Mouse (Mus musculus) myocyte (in vitro differentiated cells): Measurements from ENCODE around the gene Pnkp. TPM values are rescaled to one million over a fixed set of nuclear protein-coding genes. Genes with fewer than 3 reads are reported as not detected.

Experiments used
- H3K27me3 ChIP-seq: one replicate; pipeline ENCODE4 v1.6.1; 2011; ENCODE audit not compliant: control insufficient read depth, insufficient read depth, insufficient read length
- H3K36me3 ChIP-seq: one replicate; pipeline ENCODE4 v1.6.1; 2011; ENCODE audit not compliant: control insufficient read depth, insufficient read depth
- H3K4me2 ChIP-seq: one replicate; pipeline ENCODE4 v1.6.1; 2011; ENCODE audit warnings: low read depth, control low read depth
- H3K4me3 ChIP-seq: one replicate; pipeline ENCODE4 v1.5.1; 2011; ENCODE audit warnings: mild to moderate bottlenecking, control low read depth, moderate library complexity
- H3K79me2 ChIP-seq: one replicate; pipeline ENCODE4 v1.6.1; 2011; ENCODE audit not compliant: control insufficient read depth, insufficient read depth
- H3ac ChIP-seq: one replicate; pipeline ENCODE4 v1.6.1; 2011; ENCODE audit not compliant: control insufficient read depth, insufficient read length
- CEBPB ChIP-seq: IDR thresholded peaks from 2 replicates; pipeline ENCODE4 v1.6.1; 2011; ENCODE audit warnings: mild to moderate bottlenecking, moderate library complexity; ENCODE audit not compliant: poor library complexity, insufficient read depth, severe bottlenecking
- E2F4 ChIP-seq: IDR thresholded peaks from one replicate; pipeline ENCODE4 v1.6.1; 2011; ENCODE audit warnings: mild to moderate bottlenecking, control low read depth, moderate library complexity; ENCODE audit not compliant: insufficient read depth
- MAX ChIP-seq: IDR thresholded peaks from one replicate; pipeline ENCODE4 v1.6.1; 2011; ENCODE audit warnings: low read depth, mild to moderate bottlenecking, control low read depth
- MYOD1 ChIP-seq, 3 experiments: IDR thresholded peaks; one replicate each; pipeline ENCODE4 v1.6.1; 2011; ENCODE audit warnings: control low read depth in 2 of 3, low read depth in 2 of 3, mild to moderate bottlenecking in 2 of 3, moderate library complexity in 1 of 3; ENCODE audit not compliant: insufficient read length in 2 of 3, control insufficient read depth in 1 of 3
- MYOG ChIP-seq, 3 experiments: IDR thresholded peaks; one replicate each; pipeline ENCODE4 v1.6.1; 2011; ENCODE audit warnings: control low read depth in 2 of 3, low read depth in 2 of 3, mild to moderate bottlenecking in 2 of 3; ENCODE audit not compliant: insufficient read length in 2 of 3, control insufficient read depth in 1 of 3, insufficient read depth in 1 of 3
- POLR2A ChIP-seq: IDR thresholded peaks from one replicate; pipeline ENCODE4 v1.6.1; 2011; ENCODE audit warnings: low read depth, mild to moderate bottlenecking, control low read depth, moderate library complexity; ENCODE audit not compliant: insufficient read length
- POLR2AphosphoS2 ChIP-seq: IDR thresholded peaks from one replicate; pipeline ENCODE4 v1.6.1; 2011; ENCODE audit warnings: low read depth, control low read depth; ENCODE audit not compliant: insufficient read length
- REST ChIP-seq: IDR thresholded peaks from one replicate; pipeline ENCODE4 v1.6.1; 2011; ENCODE audit warnings: mild to moderate bottlenecking, control low read depth, moderate library complexity; ENCODE audit not compliant: insufficient read depth, insufficient read length
- SRF ChIP-seq: IDR thresholded peaks from one replicate; pipeline ENCODE4 v1.6.1; 2011; ENCODE audit warnings: low read depth; ENCODE audit not compliant: control insufficient read depth, insufficient read length
- TCF12 ChIP-seq: IDR thresholded peaks from one replicate; pipeline ENCODE4 v1.6.1; 2011; ENCODE audit warnings: mild to moderate bottlenecking, control low read depth; ENCODE audit not compliant: poor library complexity, insufficient read depth, severe bottlenecking
- TCF3 ChIP-seq: IDR thresholded peaks from one replicate; pipeline ENCODE4 v1.6.1; 2011; ENCODE audit warnings: low read depth, control low read depth; ENCODE audit not compliant: insufficient read length
- USF1 ChIP-seq: IDR thresholded peaks from one replicate; pipeline ENCODE4 v1.6.1; 2011; ENCODE audit warnings: low read depth, mild to moderate bottlenecking, control low read depth, moderate library complexity
- polyA plus RNA-seq: library from polyadenylated mRNA; unstranded; fragments of >200 nt; fragmentation: generic; extraction: Trizol; gene quantifications from one replicate; pipeline ENCODE4 v1.2.1, GENCODE M21; 2012; ENCODE audit warnings: missing spikeins

Pnkp gene
- polyA plus RNA-seq, 1 experiment, result 47.9 TPM

DNA sequence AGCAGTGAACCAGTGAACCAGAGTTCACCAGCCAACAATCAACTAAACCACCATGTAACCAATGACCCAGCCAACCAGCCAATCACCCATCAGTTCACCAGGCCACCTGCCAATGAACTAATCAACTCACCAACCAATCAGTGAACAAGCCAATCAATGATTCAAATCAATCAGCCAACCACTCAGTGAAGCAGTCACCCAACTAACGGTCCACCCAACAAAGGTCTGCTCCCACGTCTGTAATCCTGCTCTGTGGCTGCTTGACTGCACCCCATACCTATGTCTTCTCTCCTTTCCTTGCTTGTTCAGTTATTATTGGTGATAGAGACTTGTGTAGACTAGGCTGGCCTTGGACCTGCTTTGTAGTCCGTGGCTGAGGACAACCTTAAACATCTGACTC lies 43.0 kb upstream of the Pnkp start:
- peak; percentile 62 for TF ChIP-seq POLR2AphosphoS2
- peak; percentile 39 for TF ChIP-seq POLR2A
- TF ChIP-seq TCF3, result no peak
- Histone ChIP-seq H3K27me3 (no peaks in the 10 kb centered on the region), H3K4me3 (peak overlapping the region; percentile 94), H3K79me2 (peaks cover 49% of the 10 kb centered on the region), H3ac (no peak overlapping the region), H3K36me3 (peaks cover 39% of the 10 kb centered on the region), H3K4me2 (peak overlapping the region; percentile 86)

DNA sequence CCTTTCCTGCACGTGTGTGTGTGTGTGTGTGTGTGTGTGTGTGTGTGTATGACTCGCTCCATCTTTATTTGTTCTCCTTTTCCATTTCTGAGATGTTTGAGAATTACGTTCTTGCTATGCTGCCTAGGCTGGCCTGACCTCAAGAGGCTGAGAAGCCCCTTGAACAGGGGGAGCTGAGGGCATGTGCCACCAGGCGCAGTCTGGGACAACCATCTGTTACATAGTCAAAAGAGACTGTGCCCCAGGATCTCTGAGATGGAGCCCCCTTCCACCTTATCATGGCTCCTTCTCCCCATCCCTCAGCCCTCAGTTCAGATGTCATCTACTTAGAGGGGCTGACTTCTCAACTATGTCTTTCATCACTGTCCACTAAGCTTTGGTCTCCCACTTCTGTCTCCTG lies 42.5 kb upstream of the Pnkp start:
- peaks cover 53% of the 10 kb centered on the region for H3K79me2 ChIP-seq
- TF ChIP-seq POLR2AphosphoS2 (peak; percentile 56), TCF12 (no peak), POLR2A (peak; percentile 26)
- H3ac ChIP-seq, result no peak overlapping the region
- peaks cover 39% of the 10 kb centered on the region for H3K36me3 ChIP-seq
- peak overlapping the region; percentile 94 for H3K4me3 ChIP-seq
- H3K4me2 ChIP-seq, result peak overlapping the region; percentile 86
- no peaks in the 10 kb centered on the region for H3K27me3 ChIP-seq

DNA sequence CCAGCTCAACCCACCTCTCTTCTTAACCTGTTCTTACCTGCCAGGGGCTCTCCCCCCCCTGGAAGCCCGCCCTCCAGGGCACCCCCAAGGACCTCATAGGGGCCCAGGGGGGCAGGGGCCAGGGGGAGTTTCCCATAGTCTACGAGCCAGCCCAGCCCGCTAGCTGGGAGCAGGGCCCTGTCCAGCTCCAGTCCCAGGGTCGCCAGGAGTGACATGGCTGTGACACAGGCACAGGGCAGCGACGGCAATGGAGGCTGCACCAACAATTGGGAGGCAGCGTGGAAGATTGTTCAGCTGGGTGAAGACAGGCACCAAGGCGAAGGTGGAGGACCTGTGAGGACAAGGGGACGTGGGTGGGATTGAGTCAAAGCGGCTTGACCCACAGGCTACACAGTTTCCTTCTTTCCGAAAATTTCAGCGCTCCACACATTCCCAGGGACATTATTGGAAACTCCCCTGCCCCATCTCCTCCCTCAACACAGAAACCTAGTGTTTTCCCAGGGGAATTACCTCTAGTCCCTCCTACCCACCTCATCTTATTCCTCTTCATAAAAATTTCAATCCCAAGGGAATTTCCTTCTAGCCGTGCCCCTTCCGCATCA lies 41.9 kb upstream of the Pnkp start:
- Histone ChIP-seq H3K36me3 (peaks cover 37% of the 10 kb centered on the region), H3K27me3 (no peaks in the 10 kb centered on the region), H3K4me2 (peak overlapping the region; percentile 86), H3ac (peak overlapping the region; percentile 65), H3K4me3 (peak overlapping the region; percentile 94), H3K79me2 (peaks cover 59% of the 10 kb centered on the region)
- TF ChIP-seq MYOD1 (IDR thresholded peaks at IDR 0.05; ENCODE audit: control insufficient read depth in 1 of 3, insufficient read length in 2 of 3, low read depth in 2 of 3) (no peak), POLR2AphosphoS2 (peak; percentile 77), POLR2A (peak; percentile 45)

DNA sequence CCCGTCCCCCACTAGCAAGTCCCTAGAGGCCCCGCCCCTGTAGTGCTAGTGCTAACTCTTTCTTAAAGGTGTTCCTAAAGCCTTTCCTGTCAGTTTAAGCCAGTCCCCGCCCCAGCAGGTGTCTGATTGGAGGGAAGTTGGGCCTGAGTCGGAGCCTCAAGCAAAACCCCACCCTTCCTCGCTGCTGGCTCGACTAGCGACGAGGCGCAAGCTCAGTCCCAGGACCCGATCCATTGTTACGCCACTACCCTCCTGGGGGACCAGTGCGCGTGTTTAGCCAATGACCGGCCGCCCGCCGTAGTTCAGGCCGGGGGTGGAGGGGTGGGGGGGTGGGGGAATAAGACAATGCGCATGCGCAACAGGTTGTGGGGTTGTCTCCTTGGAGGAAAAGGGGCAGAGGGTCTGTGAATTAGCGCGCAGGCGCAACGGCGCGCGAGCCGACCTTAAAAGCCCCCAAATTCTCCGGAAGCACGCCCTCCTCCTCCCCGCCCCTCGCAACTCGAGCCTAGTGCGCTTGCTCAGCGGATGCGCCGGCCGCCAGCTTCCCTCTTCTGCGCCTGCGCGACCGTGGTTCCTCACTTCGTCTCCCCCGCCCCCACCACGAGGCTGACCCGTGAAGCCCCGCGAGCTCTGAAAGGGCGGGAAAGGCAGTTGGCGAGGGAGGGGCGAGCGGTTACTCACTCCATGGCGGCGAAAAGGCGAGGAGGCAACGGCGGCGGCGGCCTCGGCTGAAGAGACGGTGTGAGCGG lies 41.0 kb upstream of the Pnkp start, which contains the start of the genes Nup62 and Il4i1:
Gene Nup62 (plus strand): TSS at position 368 of the 749 bp plus-strand sequence.
Gene Il4i1 (plus strand): TSS at position 667 of the 749 bp plus-strand sequence.
- TF ChIP-seq E2F4, result peak; percentile 67
- TF ChIP-seq TCF3, result no peak
- no peak for TF ChIP-seq MAX
- peak; percentile 55 for TF ChIP-seq POLR2AphosphoS2
- no peak for TF ChIP-seq USF1
- peak; percentile 45 for TF ChIP-seq POLR2A
- no peak for TF ChIP-seq REST
- TF ChIP-seq SRF, result peak; percentile 0
- no peak for TF ChIP-seq CEBPB
- no peak for TF ChIP-seq TCF12
- peak in 2 of 3 experiments; percentile 7 to 28 for TF ChIP-seq MYOG (IDR thresholded peaks at IDR 0.05; ENCODE audit: control insufficient read depth in 1 of 3, insufficient read depth in 1 of 3, insufficient read length in 2 of 3, low read depth in 2 of 3)
- TF ChIP-seq MYOD1 (IDR thresholded peaks at IDR 0.05; ENCODE audit: control insufficient read depth in 1 of 3, insufficient read length in 2 of 3, low read depth in 2 of 3), result peak in 2 of 3 experiments; percentile 20 to 21

DNA sequence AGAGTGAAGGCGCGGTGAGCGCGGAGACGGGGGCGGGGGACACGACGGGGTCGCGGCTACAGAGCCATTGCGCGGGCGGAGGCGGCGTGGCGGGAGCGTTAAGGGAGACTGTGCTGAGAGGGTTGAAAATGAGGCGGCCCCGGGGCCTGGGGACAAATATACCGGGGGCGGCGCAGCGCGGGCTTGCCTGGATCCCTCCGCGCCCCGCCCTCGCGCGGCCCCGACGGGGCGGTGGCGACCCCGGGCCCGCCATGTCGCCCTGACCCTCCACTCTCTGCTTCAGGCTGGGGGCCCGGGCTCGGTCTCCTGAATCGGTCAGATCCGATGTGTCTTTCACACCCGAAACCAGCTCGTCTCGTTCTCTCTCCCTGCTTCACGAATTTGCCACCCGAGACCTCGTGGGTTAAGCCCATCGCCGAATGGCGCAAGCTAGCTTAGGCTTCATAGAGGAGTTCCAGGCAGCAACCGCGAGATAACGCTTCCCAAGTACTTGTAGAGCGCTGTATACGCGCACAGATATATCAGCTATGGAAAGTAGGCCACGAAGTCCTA lies 40.4 kb upstream of the Pnkp start, which contains the start of gene Atf5:
Gene Atf5 (minus strand): TSS at position 189 of the 552 bp plus-strand sequence.
- no peaks in the 10 kb centered on the region for H3K27me3 ChIP-seq
- peak within 1 kb of the TSS; percentile 65 for H3ac ChIP-seq
- peak within 1 kb of the TSS; percentile 97 for H3K4me2 ChIP-seq
- H3K4me3 ChIP-seq, result peak within 1 kb of the TSS; percentile 94
- TF ChIP-seq MYOG (IDR thresholded peaks at IDR 0.05; ENCODE audit: control insufficient read depth in 1 of 3, insufficient read depth in 1 of 3, insufficient read length in 2 of 3, low read depth in 2 of 3) (peak in 1 of 3 experiments; percentile 5), POLR2AphosphoS2 (peak; percentile 88), POLR2A (peak; percentile 89), CEBPB (no peak), SRF (peak; percentile 2)
- H3K79me2 ChIP-seq, result peaks cover 74% of the 10 kb centered on the region
- peaks cover 25% of the 10 kb centered on the region for H3K36me3 ChIP-seq

More for the DNA sequence above, 41.0 kb upstream of the Pnkp start, which contains the start of the genes Nup62 and Il4i1:
- H3K4me3 ChIP-seq, result peak within 1 kb of the TSS; percentile 94
- peak within 1 kb of the TSS; percentile 97 for H3K4me2 ChIP-seq
- peak within 1 kb of the TSS; percentile 65 for H3ac ChIP-seq
- H3K36me3 ChIP-seq, result peaks cover 31% of the 10 kb centered on the region
- H3K79me2 ChIP-seq, result peaks cover 68% of the 10 kb centered on the region
- no peaks in the 10 kb centered on the region for H3K27me3 ChIP-seq
